Mouse (Mus musculus): Measurements from ENCODE around the gene Pigo. TPM values are rescaled to one million over a fixed set of nuclear protein-coding genes. Genes with fewer than 3 reads are reported as not detected.

The Pigo gene
- polyA plus RNA-seq, 1 experiment from 2014 or later: 9.5 TPM

- H3K9me3 ChIP-seq (ENCODE audit: low read length): no peaks in the 10 kb centered on the region
- ATAC-seq: no peak
- H3K9ac ChIP-seq (replicated peaks; ENCODE audit: low read depth): no peak overlapping the region
- H3K4me2 ChIP-seq (replicated peaks; ENCODE audit: low read depth, low read length): peak overlapping the region; percentile 77
- no peak for TF ChIP-seq CTCF (IDR thresholded peaks at IDR 0.05)
- H3K4me1 ChIP-seq (ENCODE audit: insufficient read depth, low read depth, low read length): no peaks in the 10 kb centered on the region
- 0 out of 2 replicates have a peak, but pooled peaks cover 5% of the 10 kb centered on the region for H3K27me3 ChIP-seq (replicated peaks; ENCODE audit: insufficient read depth, low read length)
- no peak for DNase-seq (ENCODE audit: low spot score)
- H3K36me3 ChIP-seq (ENCODE audit: insufficient read depth, low read length): no peaks in the 10 kb centered on the region
- WGBS: 20% methylated on average over 8 of the region's 8 CpGs
- H3K27ac ChIP-seq (ENCODE audit: low read length): no peak overlapping the region
- peak overlapping the region; percentile 68; the same call in 1 of the 2 replicates for H3K4me3 ChIP-seq (ENCODE audit: low read depth, low read length)
These were observed 32.8 kb upstream of the Pigo start for GRCm38 (mm10) chr4:43058392-43058752.

DNA sequence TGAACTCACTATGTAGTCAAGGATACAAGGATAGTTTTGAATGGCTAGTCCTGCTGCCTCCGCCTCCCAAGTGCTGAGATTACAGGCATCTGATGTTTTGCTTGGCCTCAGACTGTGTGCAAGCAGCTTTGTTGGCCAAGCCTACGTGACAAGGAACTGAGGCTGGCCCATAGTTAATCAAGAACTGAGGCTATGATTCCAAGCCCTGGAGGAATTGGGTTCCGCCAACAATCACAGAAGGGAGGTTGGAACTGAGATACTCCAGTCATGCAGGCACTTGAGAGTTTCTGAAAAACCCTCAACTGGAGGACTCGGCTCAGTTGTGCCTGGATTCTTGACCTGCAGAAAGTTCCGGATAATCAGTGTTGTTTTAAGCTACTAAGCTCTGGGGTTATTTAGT is 32.0 kb upstream of the Pigo start:
- DNase-seq (ENCODE audit: low spot score): no peak
- 69% methylated on average over 5 of the region's 5 CpGs for WGBS

DNA sequence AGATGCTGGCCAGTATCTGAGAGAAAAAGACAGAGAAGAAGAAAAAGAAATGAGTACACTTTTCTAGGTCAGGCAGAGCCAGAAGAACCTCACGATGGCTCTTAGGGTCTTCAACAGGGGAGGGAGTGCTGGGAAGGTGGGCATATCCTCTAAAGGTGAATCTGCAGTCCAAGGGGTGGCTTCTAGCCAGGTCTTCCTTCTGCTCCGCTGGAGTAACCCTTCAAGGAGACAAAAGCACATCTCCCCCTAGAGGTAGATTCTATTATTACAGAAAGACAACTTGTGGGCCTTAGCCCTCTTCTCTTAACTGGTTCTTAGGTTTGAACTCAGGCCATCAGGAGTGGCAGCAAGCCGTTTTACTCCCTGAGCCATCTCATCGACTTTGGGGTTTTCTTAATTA is 27.0 kb upstream of the Pigo start:
- DNase-seq (ENCODE audit: low spot score) (peak; percentile 84), ATAC-seq (peak; percentile 44)
- no peak overlapping the region for H3K4me3 ChIP-seq (ENCODE audit: low read depth, low read length)
- H3K9ac ChIP-seq (replicated peaks; ENCODE audit: low read depth): no peak overlapping the region
- no peaks in the 10 kb centered on the region for H3K4me1 ChIP-seq (ENCODE audit: insufficient read depth, low read depth, low read length)
- no peaks in the 10 kb centered on the region for H3K9me3 ChIP-seq (ENCODE audit: low read length)
- no peak overlapping the region for H3K27ac ChIP-seq (ENCODE audit: low read length)
- H3K36me3 ChIP-seq (ENCODE audit: insufficient read depth, low read length): no peaks in the 10 kb centered on the region
- no peak overlapping the region for H3K4me2 ChIP-seq (replicated peaks; ENCODE audit: low read depth, low read length)
- H3K27me3 ChIP-seq (replicated peaks; ENCODE audit: insufficient read depth, low read length): no peaks in the 10 kb centered on the region
- TF ChIP-seq CTCF (IDR thresholded peaks at IDR 0.05) (peak; percentile 75), EP300 (IDR thresholded peaks at IDR 0.05) (no peak)
- WGBS: 11% methylated on average over 4 of the region's 4 CpGs

More for the DNA sequence above, 32.0 kb upstream of the Pigo start:
- 0 out of 2 replicates have a peak, but pooled peaks cover 5% of the 10 kb centered on the region for H3K27me3 ChIP-seq (replicated peaks; ENCODE audit: insufficient read depth, low read length)
- H3K9ac ChIP-seq (replicated peaks; ENCODE audit: low read depth): no peak overlapping the region
- no peak for ATAC-seq
- H3K4me3 ChIP-seq (ENCODE audit: low read depth, low read length): no peak overlapping the region
- TF ChIP-seq EP300 (IDR thresholded peaks at IDR 0.05) (no peak), CTCF (IDR thresholded peaks at IDR 0.05) (no peak)
- H3K36me3 ChIP-seq (ENCODE audit: insufficient read depth, low read length): no peaks in the 10 kb centered on the region
- H3K9me3 ChIP-seq (ENCODE audit: low read length): no peaks in the 10 kb centered on the region
- no peaks in the 10 kb centered on the region for H3K4me1 ChIP-seq (ENCODE audit: insufficient read depth, low read depth, low read length)
- H3K4me2 ChIP-seq (replicated peaks; ENCODE audit: low read depth, low read length): no peak overlapping the region
- no peak overlapping the region for H3K27ac ChIP-seq (ENCODE audit: low read length)

- Histone ChIP-seq H3K9me3 (ENCODE audit: low read length) (no peaks in the 10 kb centered on the region), H3K4me3 (ENCODE audit: low read depth, low read length) (no peak overlapping the region), H3K27me3 (replicated peaks; ENCODE audit: insufficient read depth, low read length) (no peaks in the 10 kb centered on the region), H3K27ac (ENCODE audit: low read length) (no peak overlapping the region), H3K9ac (replicated peaks; ENCODE audit: low read depth) (no peak overlapping the region), H3K36me3 (ENCODE audit: insufficient read depth, low read length) (no peaks in the 10 kb centered on the region), H3K4me1 (ENCODE audit: insufficient read depth, low read depth, low read length) (peaks cover 11% of the 10 kb centered on the region; the same call in 1 of the 2 replicates), H3K4me2 (replicated peaks; ENCODE audit: low read depth, low read length) (no peak overlapping the region; the same call in 1 of the 2 replicates)
- TF ChIP-seq EP300 (IDR thresholded peaks at IDR 0.05) (no peak), CTCF (IDR thresholded peaks at IDR 0.05) (peak; percentile 93)
- 8% methylated on average over 5 of the region's 5 CpGs for WGBS
- DNase-seq (ENCODE audit: low spot score) (peak; percentile 95), ATAC-seq (no peak)
These were observed 21.6 kb upstream of the Pigo start for GRCm38 (mm10) chr4:43047231-43047630.

DNA sequence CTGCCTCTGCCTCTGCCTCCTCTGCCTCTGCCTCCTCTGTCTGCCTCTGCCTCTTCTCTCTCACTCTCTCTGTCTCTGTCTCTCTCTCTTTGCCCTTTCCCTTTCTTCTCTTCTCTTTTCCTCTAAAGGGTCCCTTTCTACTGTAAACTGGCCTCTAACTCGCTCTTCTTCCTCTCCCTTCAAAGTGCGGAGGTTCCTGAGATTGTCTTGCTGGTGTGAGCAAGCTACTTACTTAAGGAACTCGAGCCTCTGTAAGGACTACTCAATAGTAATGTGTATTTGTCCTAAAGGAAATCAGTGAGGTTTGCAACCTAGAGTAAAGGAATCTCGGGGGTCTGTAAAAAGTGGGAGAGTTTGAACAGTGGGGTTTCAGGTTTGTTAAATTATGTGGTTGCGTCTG is 21.0 kb upstream of the Pigo start:
- Histone ChIP-seq H3K36me3 (ENCODE audit: insufficient read depth, low read length) (no peaks in the 10 kb centered on the region), H3K4me2 (replicated peaks; ENCODE audit: low read depth, low read length) (peak overlapping the region; percentile 82; the same call in 1 of the 2 replicates), H3K4me3 (ENCODE audit: low read depth, low read length) (no peak overlapping the region), H3K9ac (replicated peaks; ENCODE audit: low read depth) (no peak overlapping the region), H3K4me1 (ENCODE audit: insufficient read depth, low read depth, low read length) (peaks cover 11% of the 10 kb centered on the region; the same call in 1 of the 2 replicates), H3K9me3 (ENCODE audit: low read length) (no peaks in the 10 kb centered on the region), H3K27ac (ENCODE audit: low read length) (peak overlapping the region; percentile 20; the same call in 1 of the 2 replicates), H3K27me3 (replicated peaks; ENCODE audit: insufficient read depth, low read length) (no peaks in the 10 kb centered on the region)
- ATAC-seq (no peak), DNase-seq (ENCODE audit: low spot score) (no peak)
- WGBS: 41% methylated on average over 5 of the region's 5 CpGs
- TF ChIP-seq CTCF (IDR thresholded peaks at IDR 0.05) (no peak), EP300 (IDR thresholded peaks at IDR 0.05) (no peak)

DNA sequence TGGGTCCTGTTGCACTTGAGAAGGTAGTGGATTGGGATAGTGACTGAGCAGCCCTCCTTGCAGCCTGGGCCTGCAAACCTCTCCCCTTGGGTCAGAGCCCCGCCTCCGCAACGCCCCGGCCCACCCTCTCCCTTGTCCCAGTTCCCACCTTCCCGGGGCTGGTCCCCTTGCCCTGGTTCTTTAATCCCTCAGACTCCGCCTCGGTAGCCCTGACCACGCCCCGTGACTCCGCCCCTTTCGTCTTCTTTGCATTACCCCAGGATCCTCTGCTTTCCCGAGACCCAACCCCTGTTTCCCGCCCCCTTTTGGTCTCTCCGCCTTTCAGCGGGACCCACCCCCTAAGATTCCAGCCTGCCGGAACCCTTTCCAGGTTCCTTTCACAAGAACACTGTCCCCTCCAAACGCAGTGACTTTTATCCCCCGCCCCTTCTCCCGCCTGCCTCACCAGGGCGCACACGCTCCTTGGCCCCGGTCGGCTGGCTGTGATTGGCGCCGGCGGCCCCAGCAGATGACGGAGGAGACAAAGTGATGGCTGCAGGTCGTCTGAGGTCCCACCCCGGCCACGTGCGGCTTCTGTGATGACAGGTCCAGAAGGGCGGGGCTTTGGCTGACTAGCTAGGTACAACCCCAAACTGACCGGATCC is 20.2 kb upstream of the Pigo start, which contains the start of gene Fam214b:
TSS of gene Fam214b (minus strand) at position 562 of the 644 bp plus-strand sequence.
- Histone ChIP-seq H3K27ac (ENCODE audit: low read length) (peak within 1 kb of the TSS; percentile 91), H3K4me2 (replicated peaks; ENCODE audit: low read depth, low read length) (peak within 1 kb of the TSS; percentile 82), H3K4me3 (ENCODE audit: low read depth, low read length) (peak within 1 kb of the TSS; percentile 46), H3K36me3 (ENCODE audit: insufficient read depth, low read length) (no peaks in the 10 kb centered on the region), H3K9ac (replicated peaks; ENCODE audit: low read depth) (peak within 1 kb of the TSS; percentile 43), H3K4me1 (ENCODE audit: insufficient read depth, low read depth, low read length) (peaks cover 11% of the 10 kb centered on the region; the same call in 1 of the 2 replicates), H3K9me3 (ENCODE audit: low read length) (no peaks in the 10 kb centered on the region), H3K27me3 (replicated peaks; ENCODE audit: insufficient read depth, low read length) (no peaks in the 10 kb centered on the region)
- 3% methylated on average over 33 of the region's 33 CpGs for WGBS
- 0 out of 2 replicates have a peak, but pooled peaks have one; percentile 2 for TF ChIP-seq CTCF (IDR thresholded peaks at IDR 0.05)
- no peak for TF ChIP-seq EP300 (IDR thresholded peaks at IDR 0.05)
- peak; percentile 93 for ATAC-seq
- DNase-seq (ENCODE audit: low spot score): peak; percentile 98

All from lung, postnatal 0 days (tissue).